Mouse (Mus musculus) limb, embryonic 15.5 days (tissue): ENCODE results near the gene Glyatl3. TPM values are rescaled to one million over a fixed set of nuclear protein-coding genes. Genes with fewer than 3 reads are reported as not detected.

ENCODE experiments used
- ATAC-seq: fragments of 200-750 bp; cut with Nextera tagmentation; 2 replicates; pipeline ENCODE4 v1.8.0; 2017; ENCODE audit warnings: low read depth, moderate TSS enrichment; ENCODE audit not compliant: insufficient number of reproducible peaks, low FRiP score, low TSS enrichment
- H3K27ac ChIP-seq: fragments of 300-500 bp; sonication (generic); 2 replicates; pipeline ENCODE4 v1.5.1; 2015; ENCODE audit warnings: moderate library complexity, mild to moderate bottlenecking, inconsistent platforms
- H3K27me3 ChIP-seq: fragments of 300-500 bp; sonication (generic); 2 replicates; pipeline ENCODE4 v1.6.1; 2015; ENCODE audit warnings: inconsistent platforms
- H3K36me3 ChIP-seq: fragments of 300-500 bp; sonication (generic); 2 replicates; pipeline ENCODE4 v1.6.1; 2015; ENCODE audit warnings: inconsistent platforms
- H3K4me1 ChIP-seq: fragments of 300-500 bp; sonication (generic); 2 replicates; pipeline ENCODE4 v1.6.1; 2015; ENCODE audit warnings: inconsistent platforms
- H3K4me2 ChIP-seq: fragments of 300-500 bp; sonication (generic); 2 replicates; pipeline ENCODE4 v1.6.1; 2015; ENCODE audit warnings: mild to moderate bottlenecking, inconsistent platforms
- H3K4me3 ChIP-seq: fragments of 300-500 bp; sonication (generic); 2 replicates; pipeline ENCODE4 v1.5.1; 2015; ENCODE audit warnings: mild to moderate bottlenecking, inconsistent platforms
- H3K9ac ChIP-seq: fragments of 300-500 bp; sonication (generic); 2 replicates; pipeline ENCODE4 v1.6.1; 2015; ENCODE audit warnings: inconsistent platforms
- H3K9me3 ChIP-seq: fragments of 300-500 bp; sonication (generic); 2 replicates; pipeline ENCODE4 v1.6.1; 2016; ENCODE audit warnings: inconsistent platforms
- WGBS: fragments of 180-500 bp; shearing (Covaris S2); methylation state at CpG from one replicate; pipeline ENCODE4 v1.1.7; 2015; 5-methylcytosine and 5-hydroxymethylcytosine counted together
- polyA plus RNA-seq: library from polyadenylated mRNA; unstranded; fragments of >200 nt; fragmentation: Nextera tagmentation; extraction: Ambion mirVana; gene quantifications from 2 replicates; pipeline ENCODE4 v1.2.1, GENCODE M21; 2015

The Glyatl3 gene
- polyA plus RNA-seq, 1 experiment from 2014 or later = not detected

- WGBS = 70% methylated on average over 4 of the region's 4 CpGs
- Histone ChIP-seq H3K9ac (no peak overlapping the region), H3K27me3 (no peaks in the 10 kb centered on the region), H3K36me3 (no peaks in the 10 kb centered on the region), H3K9me3 (no peaks in the 10 kb centered on the region), H3K27ac (no peak overlapping the region), H3K4me1 (no peaks in the 10 kb centered on the region), H3K4me2 (no peak overlapping the region), H3K4me3 (no peak overlapping the region)
- no peak for ATAC-seq
These were observed 29.0 kb downstream of the Glyatl3 start for GRCm38 (mm10) chr17:40885155-40885554.

- H3K36me3 ChIP-seq = no peaks in the 10 kb centered on the region
- H3K4me1 ChIP-seq = peaks cover 10% of the 10 kb centered on the region; the same call in 1 of the 2 replicates
- no peaks in the 10 kb centered on the region for H3K9me3 ChIP-seq
- no peak overlapping the region for H3K4me3 ChIP-seq
- H3K9ac ChIP-seq = no peak overlapping the region
- WGBS = 85% methylated on average over 6 of the region's 6 CpGs
- ATAC-seq = no peak
- H3K27ac ChIP-seq = no peak overlapping the region
- H3K27me3 ChIP-seq = no peaks in the 10 kb centered on the region
- H3K4me2 ChIP-seq = no peak overlapping the region
These were observed 32.0 kb downstream of the Glyatl3 start for GRCm38 (mm10) chr17:40882172-40882571.

- peak within 1 kb of the TSS; percentile 78 for H3K4me2 ChIP-seq
- no peaks in the 10 kb centered on the region for H3K27me3 ChIP-seq
- peak within 1 kb of the TSS; percentile 56 for H3K4me3 ChIP-seq
- no peaks in the 10 kb centered on the region for H3K9me3 ChIP-seq
- ATAC-seq = peak; percentile 79
- H3K36me3 ChIP-seq = no peaks in the 10 kb centered on the region
- H3K9ac ChIP-seq = peak within 1 kb of the TSS; percentile 50
- H3K4me1 ChIP-seq = peaks cover 10% of the 10 kb centered on the region; the same call in 1 of the 2 replicates
- no peak within 1 kb of the TSS for H3K27ac ChIP-seq
- under 1% methylated on average over 40 of the region's 40 CpGs for WGBS
These were observed 34.0 kb downstream of the Glyatl3 start, which contains the start of gene 9130008F23Rik for GRCm38 (mm10) chr17:40879924-40880691. Gene 9130008F23Rik, minus strand, starts transcription at chr17:40880559.

- ATAC-seq = no peak
- H3K4me1 ChIP-seq = peaks cover 10% of the 10 kb centered on the region; the same call in 1 of the 2 replicates
These were observed 34.6 kb downstream of the Glyatl3 start for GRCm38 (mm10) chr17:40879528-40879923.

GRCm38 (mm10) chr17:40877741-40878140 is 36.4 kb downstream of the Glyatl3 start:
- Histone ChIP-seq H3K4me1 (peaks cover 10% of the 10 kb centered on the region; the same call in 1 of the 2 replicates), H3K4me2 (peak overlapping the region; percentile 12; the same call in 1 of the 2 replicates), H3K36me3 (no peaks in the 10 kb centered on the region), H3K27me3 (no peaks in the 10 kb centered on the region), H3K27ac (no peak overlapping the region), H3K4me3 (no peak overlapping the region), H3K9ac (no peak overlapping the region), H3K9me3 (no peaks in the 10 kb centered on the region)
- ATAC-seq = no peak
- WGBS = 39% methylated on average over 3 of the region's 3 CpGs

More at GRCm38 (mm10) chr17:40879528-40879923, 34.6 kb downstream of the Glyatl3 start:
- 19% methylated on average over 6 of the region's 6 CpGs for WGBS
- H3K27ac ChIP-seq = no peak overlapping the region
- no peaks in the 10 kb centered on the region for H3K9me3 ChIP-seq
- peak overlapping the region; percentile 78 for H3K4me2 ChIP-seq
- no peaks in the 10 kb centered on the region for H3K27me3 ChIP-seq
- no peaks in the 10 kb centered on the region for H3K36me3 ChIP-seq
- peak overlapping the region; percentile 50 for H3K9ac ChIP-seq
- peak overlapping the region; percentile 56 for H3K4me3 ChIP-seq

GRCm38 (mm10) chr17:40875568-40875967 is 38.6 kb downstream of the Glyatl3 start:
- H3K27me3 ChIP-seq = no peaks in the 10 kb centered on the region
- H3K4me3 ChIP-seq = no peak overlapping the region
- H3K27ac ChIP-seq = no peak overlapping the region
- ATAC-seq = no peak
- H3K9ac ChIP-seq = no peak overlapping the region
- no peaks in the 10 kb centered on the region for H3K9me3 ChIP-seq
- H3K4me1 ChIP-seq = peaks cover 10% of the 10 kb centered on the region; the same call in 1 of the 2 replicates
- no peak overlapping the region for H3K4me2 ChIP-seq
- H3K36me3 ChIP-seq = no peaks in the 10 kb centered on the region
- 85% methylated on average over 1 of the region's 1 CpGs for WGBS

- no peak for ATAC-seq
- H3K4me3 ChIP-seq = no peak overlapping the region
- 66% methylated on average over 3 of the region's 3 CpGs for WGBS
These were observed 39.4 kb downstream of the Glyatl3 start for GRCm38 (mm10) chr17:40874701-40875100.

GRCm38 (mm10) chr17:40873582-40874011 is 40.6 kb downstream of the Glyatl3 start:
- no peaks in the 10 kb centered on the region for H3K9me3 ChIP-seq

More at GRCm38 (mm10) chr17:40874701-40875100, 39.4 kb downstream of the Glyatl3 start:
- no peak overlapping the region for H3K27ac ChIP-seq
- H3K27me3 ChIP-seq = no peaks in the 10 kb centered on the region
- no peaks in the 10 kb centered on the region for H3K36me3 ChIP-seq
- no peak overlapping the region for H3K9ac ChIP-seq
- peaks cover 10% of the 10 kb centered on the region; the same call in 1 of the 2 replicates for H3K4me1 ChIP-seq
- no peak overlapping the region for H3K4me2 ChIP-seq
- no peaks in the 10 kb centered on the region for H3K9me3 ChIP-seq

GRCm38 (mm10) chr17:40872626-40873025 is 41.5 kb downstream of the Glyatl3 start:
- 93% methylated on average over 6 of the region's 6 CpGs for WGBS
- peaks cover 3% of the 10 kb centered on the region; the same call in 1 of the 2 replicates for H3K4me1 ChIP-seq
- H3K4me3 ChIP-seq = no peak overlapping the region
- H3K27me3 ChIP-seq = no peaks in the 10 kb centered on the region
- ATAC-seq = no peak
- H3K4me2 ChIP-seq = no peak overlapping the region
- no peaks in the 10 kb centered on the region for H3K9me3 ChIP-seq
- H3K27ac ChIP-seq = no peak overlapping the region
- H3K36me3 ChIP-seq = no peaks in the 10 kb centered on the region
- H3K9ac ChIP-seq = no peak overlapping the region

More at GRCm38 (mm10) chr17:40873582-40874011, 40.6 kb downstream of the Glyatl3 start:
- H3K27me3 ChIP-seq = no peaks in the 10 kb centered on the region
- H3K4me2 ChIP-seq = no peak overlapping the region
- no peak overlapping the region for H3K9ac ChIP-seq
- 40% methylated on average over 2 of the region's 2 CpGs for WGBS
- H3K4me3 ChIP-seq = no peak overlapping the region
- peaks cover 10% of the 10 kb centered on the region; the same call in 1 of the 2 replicates for H3K4me1 ChIP-seq
- no peaks in the 10 kb centered on the region for H3K36me3 ChIP-seq
- no peak overlapping the region for H3K27ac ChIP-seq
- ATAC-seq = no peak

- no peak overlapping the region for H3K27ac ChIP-seq
- H3K4me1 ChIP-seq = no peaks in the 10 kb centered on the region
- no peak overlapping the region for H3K4me2 ChIP-seq
- no peaks in the 10 kb centered on the region for H3K36me3 ChIP-seq
- no peaks in the 10 kb centered on the region for H3K27me3 ChIP-seq
- WGBS = 77% methylated on average over 10 of the region's 10 CpGs
- ATAC-seq = no peak
- no peak overlapping the region for H3K4me3 ChIP-seq
- no peak overlapping the region for H3K9ac ChIP-seq
- no peaks in the 10 kb centered on the region for H3K9me3 ChIP-seq
These were observed 45.0 kb downstream of the Glyatl3 start for GRCm38 (mm10) chr17:40868952-40869747.

- Histone ChIP-seq H3K4me1 (no peaks in the 10 kb centered on the region), H3K27me3 (no peaks in the 10 kb centered on the region), H3K9ac (no peak overlapping the region), H3K4me2 (no peak overlapping the region), H3K27ac (no peak overlapping the region), H3K4me3 (no peak overlapping the region), H3K9me3 (no peaks in the 10 kb centered on the region), H3K36me3 (no peaks in the 10 kb centered on the region)
- ATAC-seq = no peak
These were observed 59.1 kb downstream of the Glyatl3 start for GRCm38 (mm10) chr17:40855065-40855464.
